Mouse (Mus musculus) cerebellum, postnatal 10 days (tissue): ENCODE results near the gene Gm21586.
"Not testable (repeated sequence)": the region's sequence is repeated elsewhere in the genome, so short reads cannot be mapped to it uniquely, and the experiment has no call there.

Source experiments
- DNase-seq, 2 experiments: peaks; one replicate each; pipeline ENCODE4 v3.0.0; 2021; ENCODE audit warnings: mixed read lengths in 2 of 2

Gene Gm21586

GRCm38 (mm10) chr4:42439078-42439477, at the start of gene Gm21586:
Gene Gm21586, plus strand, starts transcription at chr4:42439378.
- not testable (repeated sequence) for DNase-seq

- not testable (repeated sequence) for DNase-seq
Observed at GRCm38 (mm10) chr4:42466452-42466851, 27.3 kb downstream of the Gm21586 start, which contains the start of gene Gm2163. Gene Gm2163, plus strand, starts transcription at chr4:42466752.
